Comparison of ENCODE assay signal across 18 mouse cellular contexts in the genomic region with DNA sequence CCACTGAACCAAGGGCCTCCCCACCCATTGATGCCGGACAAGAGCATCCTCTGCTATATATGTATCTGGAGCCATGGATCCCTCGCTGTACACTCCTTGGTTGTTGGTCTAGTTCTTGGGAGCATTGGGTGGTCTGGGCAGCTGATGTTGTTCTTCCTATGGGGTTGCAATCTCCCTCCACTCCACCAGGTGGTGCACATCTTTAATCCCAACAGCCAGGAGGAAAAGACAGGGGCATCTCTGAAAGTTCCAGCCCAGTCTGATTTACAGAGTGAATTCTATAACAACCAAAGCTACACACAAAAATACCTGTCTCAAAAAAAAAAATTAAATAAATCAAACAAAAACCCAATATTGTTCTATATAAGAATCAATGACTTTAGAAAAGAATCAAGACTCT.
DNase-seq lines count a peak whose midpoint lies in the region; ATAC-seq and TF ChIP-seq lines count a peak whose summit lies in the region.
"Had no signal": no experiment of that assay in that cellular context is flagged by ENCODE, and none has a peak within 500 bp of the region (broad histone marks: within the 10 kb centered on the region; RNA-seq: fewer than 3 reads in every experiment).

No protein-coding gene starts in this region.

- no peak overlapping the region for H3K4me3 ChIP-seq in hindbrain, postnatal 0 days (ENCODE audit: low read length)
- H3K4me3 ChIP-seq in hindbrain, embryonic 10.5 days: no peak overlapping the region
- no peak overlapping the region for H3K4me3 ChIP-seq in lung, embryonic 14.5 days (ENCODE audit: low read depth, low read length)
- H3K4me3 ChIP-seq in ES-E14 (ENCODE audit: insufficient read depth in 1 of 2, low read depth in 1 of 2, low read length in 2 of 2, poor library complexity in 1 of 2, severe bottlenecking in 1 of 2): no peak overlapping the region
- H3K4me3 ChIP-seq in stomach, postnatal 0 days (ENCODE audit: low read depth, low read length): no peak overlapping the region
- H3K4me3 ChIP-seq: embryonic facial prominence, embryonic 15.5 days; limb, embryonic 12.5 days; liver, embryonic 13.5 days; midbrain, embryonic 13.5 days had no signal

- no peaks in the 10 kb centered on the region for H3K36me3 ChIP-seq in hindbrain, postnatal 0 days (ENCODE audit: insufficient read depth, low read length)
- H3K36me3 ChIP-seq in hindbrain, embryonic 10.5 days: no peaks in the 10 kb centered on the region
- H3K36me3 ChIP-seq in lung, embryonic 14.5 days (ENCODE audit: insufficient read depth): no peaks in the 10 kb centered on the region
- H3K36me3 ChIP-seq in ES-E14 (ENCODE audit: control insufficient read depth, insufficient read depth, low read length, poor library complexity, severe bottlenecking): no peaks in the 10 kb centered on the region
- no peaks in the 10 kb centered on the region for H3K36me3 ChIP-seq in stomach, postnatal 0 days (ENCODE audit: control insufficient read depth, insufficient read depth, low read length)
- H3K36me3 ChIP-seq: embryonic facial prominence, embryonic 15.5 days; limb, embryonic 12.5 days; liver, embryonic 13.5 days; midbrain, embryonic 13.5 days had no signal

- H3K4me1 ChIP-seq in hindbrain, postnatal 0 days (ENCODE audit: insufficient read depth, low read length): no peaks in the 10 kb centered on the region
- no peaks in the 10 kb centered on the region for H3K4me1 ChIP-seq in hindbrain, embryonic 10.5 days (replicated peaks)
- H3K4me1 ChIP-seq in lung, embryonic 14.5 days (ENCODE audit: insufficient read depth): no peaks in the 10 kb centered on the region
- no peaks in the 10 kb centered on the region for H3K4me1 ChIP-seq in ES-E14 (ENCODE audit: control insufficient read depth in 2 of 2, insufficient read depth in 2 of 2, low read length in 2 of 2, poor library complexity in 1 of 2)
- no peaks in the 10 kb centered on the region for H3K4me1 ChIP-seq in stomach, postnatal 0 days (replicated peaks; ENCODE audit: control insufficient read depth, insufficient read depth)
- H3K4me1 ChIP-seq: embryonic facial prominence, embryonic 15.5 days; limb, embryonic 12.5 days; liver, embryonic 13.5 days; midbrain, embryonic 13.5 days had no signal

- no peak overlapping the region for H3K27ac ChIP-seq in hindbrain, postnatal 0 days
- H3K27ac ChIP-seq in hindbrain, embryonic 10.5 days: no peak overlapping the region
- no peak overlapping the region for H3K27ac ChIP-seq in lung, embryonic 14.5 days (ENCODE audit: low read depth)
- H3K27ac ChIP-seq in ES-E14 (ENCODE audit: insufficient read depth, low read depth, low read length, poor library complexity, severe bottlenecking): no peak overlapping the region
- no peak overlapping the region for H3K27ac ChIP-seq in stomach, postnatal 0 days (replicated peaks)
- H3K27ac ChIP-seq: embryonic facial prominence, embryonic 15.5 days; limb, embryonic 12.5 days; liver, embryonic 13.5 days; midbrain, embryonic 13.5 days had no signal

- no peak overlapping the region for H3K9ac ChIP-seq in hindbrain, postnatal 0 days (replicated peaks; ENCODE audit: low read length)
- H3K9ac ChIP-seq in lung, embryonic 14.5 days: no peak overlapping the region
- H3K9ac ChIP-seq in ES-E14 (ENCODE audit: insufficient read depth, low read depth, low read length, poor library complexity, severe bottlenecking): no peak overlapping the region
- no peak overlapping the region for H3K9ac ChIP-seq in stomach, postnatal 0 days (ENCODE audit: low read length)
- H3K9ac ChIP-seq: embryonic facial prominence, embryonic 15.5 days; limb, embryonic 12.5 days; liver, embryonic 13.5 days; midbrain, embryonic 13.5 days had no signal

- H3K4me2 ChIP-seq in hindbrain, postnatal 0 days (ENCODE audit: low read depth, low read length): no peak overlapping the region
- no peak overlapping the region for H3K4me2 ChIP-seq in lung, embryonic 14.5 days
- H3K4me2 ChIP-seq in stomach, postnatal 0 days (replicated peaks; ENCODE audit: low read depth): no peak overlapping the region
- H3K4me2 ChIP-seq: embryonic facial prominence, embryonic 15.5 days; limb, embryonic 12.5 days; liver, embryonic 13.5 days; midbrain, embryonic 13.5 days had no signal

- WGBS in hindbrain, postnatal 0 days: 90% methylated on average over 2 of the region's 2 CpGs
- WGBS in hindbrain, embryonic 10.5 days: 86% methylated on average over 2 of the region's 2 CpGs
- WGBS in lung, embryonic 14.5 days: 88% methylated on average over 2 of the region's 2 CpGs
- 79% methylated on average over 2 of the region's 2 CpGs for WGBS in stomach, postnatal 0 days

- DNase-seq in hindbrain, postnatal 0 days (ENCODE audit: low spot score): no peak
- no peak for DNase-seq in hindbrain, embryonic 10.5 days (ENCODE audit: low spot score)
- DNase-seq in lung, embryonic 14.5 days: no peak
- no peak for DNase-seq in lung, adult 18-20 months
- peak; percentile 50 for DNase-seq in ES-E14 (ENCODE audit: low read depth, low spot score)
- DNase-seq in stomach, postnatal 0 days (ENCODE audit: low spot score): no peak
- no peak for DNase-seq in B cell, adult 2 months
- DNase-seq: cerebellum, adult 11 months; cerebellum, adult 9-11 months; kidney, adult 18-20 months; kidney, postnatal 14 days; liver, embryonic 13.5 days; lung, postnatal 10 days; thymus, postnatal 4 days had no signal

- H3K9me3 ChIP-seq in hindbrain, postnatal 0 days (ENCODE audit: low read length): no peaks in the 10 kb centered on the region
- H3K9me3 ChIP-seq in hindbrain, embryonic 10.5 days: no peaks in the 10 kb centered on the region
- no peaks in the 10 kb centered on the region for H3K9me3 ChIP-seq in lung, embryonic 14.5 days (ENCODE audit: low read depth, low read length)
- H3K9me3 ChIP-seq in ES-E14 (ENCODE audit: control insufficient read depth, insufficient read depth, low read depth, low read length): no peaks in the 10 kb centered on the region
- H3K9me3 ChIP-seq in stomach, postnatal 0 days (ENCODE audit: control insufficient read depth, low read length): no peaks in the 10 kb centered on the region
- H3K9me3 ChIP-seq: embryonic facial prominence, embryonic 15.5 days; limb, embryonic 12.5 days; liver, embryonic 13.5 days; midbrain, embryonic 13.5 days had no signal

- peak; percentile 20; the same call in 1 of the 2 replicates for TF ChIP-seq CTCF in hindbrain, postnatal 0 days (IDR thresholded peaks at IDR 0.05; ENCODE audit: low read depth)
- peak; percentile 19; the same call in 1 of the 2 replicates for TF ChIP-seq CTCF in lung, embryonic 14.5 days (IDR thresholded peaks at IDR 0.05; ENCODE audit: low read depth)
- TF ChIP-seq CTCF in stomach, postnatal 0 days (IDR thresholded peaks at IDR 0.05; ENCODE audit: low read depth): peak; percentile 50

- no peak for ATAC-seq in hindbrain, postnatal 0 days
- ATAC-seq in lung, embryonic 14.5 days (ENCODE audit: insufficient read depth): no peak
- no peak for ATAC-seq in stomach, postnatal 0 days (ENCODE audit: low FRiP score, low TSS enrichment)
- ATAC-seq: forebrain, embryonic 14.5 days; midbrain, embryonic 13.5 days had no signal

- in situ Hi-C loops in ES-E14 (cut with MboI; ENCODE audit: low sequenced_read_pairs in 2 of 2, unreplicated experiment in 2 of 2): no loop called here

- no peaks in the 10 kb centered on the region for H3K27me3 ChIP-seq in hindbrain, postnatal 0 days (ENCODE audit: insufficient read depth, low read length)
- no peaks in the 10 kb centered on the region for H3K27me3 ChIP-seq in hindbrain, embryonic 10.5 days (ENCODE audit: insufficient read depth, poor library complexity, severe bottlenecking)
- no peaks in the 10 kb centered on the region for H3K27me3 ChIP-seq in lung, embryonic 14.5 days (ENCODE audit: insufficient read depth, low read length)
- no peaks in the 10 kb centered on the region for H3K27me3 ChIP-seq in stomach, postnatal 0 days (ENCODE audit: control insufficient read depth, insufficient read depth, low read length)
- H3K27me3 ChIP-seq: embryonic facial prominence, embryonic 15.5 days; limb, embryonic 12.5 days; liver, embryonic 13.5 days; midbrain, embryonic 13.5 days had no signal

- no peak for TF ChIP-seq EP300 in stomach, postnatal 0 days (optimal IDR thresholded peaks at IDR 0.05)

TF ChIP-seq in ES-E14, 5 proteins besides CTCF, POLR2A, EP300 and RAD21:
- no peak for TF ChIP-seq ZNF384 (IDR thresholded peaks at IDR 0.05; ENCODE audit: low read depth, low read length)
- no peak for TF ChIP-seq HCFC1 (IDR thresholded peaks at IDR 0.05; ENCODE audit: borderline replicate concordance, insufficient read depth, low read length)
- no peak for TF ChIP-seq ZC3H11A (IDR thresholded peaks at IDR 0.05; ENCODE audit: borderline replicate concordance, low read depth, low read length)
- TF ChIP-seq MAFK (IDR thresholded peaks at IDR 0.05; ENCODE audit: insufficient read depth, low read depth, low read length): no peak
- no peak for TF ChIP-seq CHD2 (IDR thresholded peaks at IDR 0.05; ENCODE audit: low read depth, low read length)
